Mouse (Mus musculus) CD4-positive, CD25-positive, alpha-beta regulatory T cell, adult 2 months (primary cell): ENCODE measurements around the gene Rnf31.

Source experiments
- DNase-seq: peaks from one replicate; pipeline ENCODE4 v3.0.0-alpha.2; 2012; ENCODE audit warnings: low read depth, low spot score

Rnf31 gene

GRCm38 (mm10) chr14:55603633-55604576, 12.4 kb downstream of the Rnf31 start:
- peak; percentile 98 for DNase-seq

- DNase-seq, result peak; percentile 23
Observed at GRCm38 (mm10) chr14:55604823-55605222, 13.3 kb downstream of the Rnf31 start.

- DNase-seq, result no peak
Observed at GRCm38 (mm10) chr14:55605743-55606459, 14.4 kb downstream of the Rnf31 start.

- DNase-seq, result no peak
Observed at GRCm38 (mm10) chr14:55608339-55608738, 16.8 kb downstream of the Rnf31 start.

GRCm38 (mm10) chr14:55613346-55613745, 21.8 kb downstream of the Rnf31 start:
- no peak for DNase-seq

- no peak for DNase-seq
Observed at GRCm38 (mm10) chr14:55614565-55615178, 23.2 kb downstream of the Rnf31 start.

- DNase-seq, result no peak
Observed at GRCm38 (mm10) chr14:55615876-55616275, 24.4 kb downstream of the Rnf31 start.

- no peak for DNase-seq
Observed at GRCm38 (mm10) chr14:55616844-55617243, 25.3 kb downstream of the Rnf31 start.

- DNase-seq, result peak; percentile 72
Observed at GRCm38 (mm10) chr14:55617822-55618221, 26.3 kb downstream of the Rnf31 start, which contains the start of gene Rec8. Rec8 (plus strand) TSS chr14:55618037.

- DNase-seq, result peak; percentile 33
Observed at GRCm38 (mm10) chr14:55618486-55619195, 27.1 kb downstream of the Rnf31 start.

- no peak for DNase-seq
Observed at GRCm38 (mm10) chr14:55628077-55628827, 36.7 kb downstream of the Rnf31 start.

GRCm38 (mm10) chr14:55629312-55629711, 37.8 kb downstream of the Rnf31 start:
- peak; percentile 88 for DNase-seq

GRCm38 (mm10) chr14:55634874-55635522, 43.5 kb downstream of the Rnf31 start:
- DNase-seq, result no peak

GRCm38 (mm10) chr14:55635523-55636007, 44.1 kb downstream of the Rnf31 start, which contains the start of gene Ipo4:
Ipo4 (minus strand) TSS chr14:55635957.
- peak; percentile 94 for DNase-seq

GRCm38 (mm10) chr14:55637795-55638194, 46.3 kb downstream of the Rnf31 start, which contains the start of gene Gm49378:
Gm49378 (minus strand) TSS chr14:55637895.
- no peak for DNase-seq

GRCm38 (mm10) chr14:55640816-55641215, 49.3 kb downstream of the Rnf31 start:
- no peak for DNase-seq

GRCm38 (mm10) chr14:55641291-55641690, 49.8 kb downstream of the Rnf31 start:
- DNase-seq, result no peak

GRCm38 (mm10) chr14:55642679-55643059, 51.2 kb downstream of the Rnf31 start:
- DNase-seq, result no peak

GRCm38 (mm10) chr14:55643060-55643907, 51.8 kb downstream of the Rnf31 start, which contains the start of gene Tm9sf1:
Tm9sf1 (minus strand) TSS chr14:55643806.
- peak; percentile 86 for DNase-seq
